Mouse (Mus musculus): ENCODE measurements at regions not wholly inside any gene's neighbourhood (a gene's known extent, or its start where the extent isn't known, plus 50 kb on each side); places are given as distances from the start of the nearest gene placed in this dataset.

- Histone ChIP-seq H3K27me3 (ENCODE audit: control insufficient read depth, insufficient read depth, low read length) (no peaks in the 10 kb centered on the region), H3K36me3 (ENCODE audit: control insufficient read depth, insufficient read depth, low read length) (no peaks in the 10 kb centered on the region), H3K4me1 (ENCODE audit: control insufficient read depth, insufficient read depth, low read length) (no peaks in the 10 kb centered on the region), H3K4me3 (no peak overlapping the region), H3K27ac (no peak overlapping the region), H3K79me2 (replicated peaks; ENCODE audit: control insufficient read depth, insufficient read depth, low read length) (no peaks in the 10 kb centered on the region), H3K9ac (ENCODE audit: low read depth, low read length) (no peak overlapping the region)
- 43% methylated on average over 1 of the region's 1 CpGs for WGBS
- DNase-seq = no peak
- intact Hi-C loops (cut with DNase I) = no loop called here
- TF ChIP-seq POLR2A (IDR thresholded peaks at IDR 0.05; ENCODE audit: insufficient read depth, low read depth, low read length) (no peak), EP300 (IDR thresholded peaks at IDR 0.05; ENCODE audit: insufficient read depth, low read depth, low read length) (no peak), CTCF (IDR thresholded peaks at IDR 0.05) (no peak)
Measured at GRCm38 (mm10) chr3:21218936-21219335, 852.0 kb upstream of the Agtr1b start.

GRCm38 (mm10) chr3:21241184-21241583 lies 835.3 kb upstream of the Tbl1xr1 start:
- no peak overlapping the region for H3K4me3 ChIP-seq
- H3K27ac ChIP-seq = no peak overlapping the region
- 84% methylated on average over 2 of the region's 2 CpGs for WGBS
- H3K79me2 ChIP-seq (replicated peaks; ENCODE audit: control insufficient read depth, insufficient read depth, low read length) = no peaks in the 10 kb centered on the region
- intact Hi-C loops (cut with DNase I) = no loop called here
- TF ChIP-seq POLR2A (IDR thresholded peaks at IDR 0.05; ENCODE audit: insufficient read depth, low read depth, low read length) (no peak), EP300 (IDR thresholded peaks at IDR 0.05; ENCODE audit: insufficient read depth, low read depth, low read length) (no peak), CTCF (IDR thresholded peaks at IDR 0.05) (no peak)
- DNase-seq = no peak
- no peaks in the 10 kb centered on the region for H3K36me3 ChIP-seq (ENCODE audit: control insufficient read depth, insufficient read depth, low read length)
- no peak overlapping the region for H3K9ac ChIP-seq (ENCODE audit: low read depth, low read length)
- no peaks in the 10 kb centered on the region for H3K4me1 ChIP-seq (ENCODE audit: control insufficient read depth, insufficient read depth, low read length)
- no peaks in the 10 kb centered on the region for H3K27me3 ChIP-seq (ENCODE audit: control insufficient read depth, insufficient read depth, low read length)

GRCm38 (mm10) chr3:21256129-21256760 lies 820.2 kb upstream of the Tbl1xr1 start:
- Histone ChIP-seq H3K27me3 (ENCODE audit: control insufficient read depth, insufficient read depth, low read length) (no peaks in the 10 kb centered on the region), H3K9ac (ENCODE audit: low read depth, low read length) (no peak overlapping the region), H3K79me2 (replicated peaks; ENCODE audit: control insufficient read depth, insufficient read depth, low read length) (no peaks in the 10 kb centered on the region), H3K36me3 (ENCODE audit: control insufficient read depth, insufficient read depth, low read length) (no peaks in the 10 kb centered on the region), H3K27ac (no peak overlapping the region), H3K4me3 (no peak overlapping the region), H3K4me1 (ENCODE audit: control insufficient read depth, insufficient read depth, low read length) (no peaks in the 10 kb centered on the region)
- intact Hi-C loops (cut with DNase I) = no loop called here
- WGBS = 100% methylated on average over 1 of the region's 1 CpGs
- TF ChIP-seq POLR2A (IDR thresholded peaks at IDR 0.05; ENCODE audit: insufficient read depth, low read depth, low read length) (no peak), EP300 (IDR thresholded peaks at IDR 0.05; ENCODE audit: insufficient read depth, low read depth, low read length) (no peak), CTCF (IDR thresholded peaks at IDR 0.05) (no peak)
- no peak for DNase-seq

GRCm38 (mm10) chr3:21263317-21263716 lies 813.1 kb upstream of the Tbl1xr1 start:
- intact Hi-C loops (cut with DNase I) = loop anchor here (10.0 kb wide), 1 partner anchor 301 kb away; no protein-coding TSS in a partner anchor
- no peak overlapping the region for H3K4me3 ChIP-seq
- no peaks in the 10 kb centered on the region for H3K79me2 ChIP-seq (replicated peaks; ENCODE audit: control insufficient read depth, insufficient read depth, low read length)
- no peak for TF ChIP-seq POLR2A (IDR thresholded peaks at IDR 0.05; ENCODE audit: insufficient read depth, low read depth, low read length)
- TF ChIP-seq EP300 (IDR thresholded peaks at IDR 0.05; ENCODE audit: insufficient read depth, low read depth, low read length) = 0 out of 2 replicates have a peak, but pooled peaks have one; percentile 22
- no peak for TF ChIP-seq CTCF (IDR thresholded peaks at IDR 0.05)
- DNase-seq = peak in 1 of 2 experiments; percentile 19
- peaks cover 1% of the 10 kb centered on the region; the same call in 1 of the 2 replicates for H3K4me1 ChIP-seq (ENCODE audit: control insufficient read depth, insufficient read depth, low read length)
- H3K27ac ChIP-seq = peak overlapping the region; percentile 10; the same call in 1 of the 2 replicates
- peaks cover 2% of the 10 kb centered on the region; the same call in 1 of the 2 replicates for H3K36me3 ChIP-seq (ENCODE audit: control insufficient read depth, insufficient read depth, low read length)
- WGBS = 52% methylated on average over 2 of the region's 2 CpGs
- H3K27me3 ChIP-seq (ENCODE audit: control insufficient read depth, insufficient read depth, low read length) = no peaks in the 10 kb centered on the region
- no peak overlapping the region for H3K9ac ChIP-seq (ENCODE audit: low read depth, low read length)

GRCm38 (mm10) chr3:21265491-21265890 lies 811.0 kb upstream of the Tbl1xr1 start:
- Histone ChIP-seq H3K36me3 (ENCODE audit: control insufficient read depth, insufficient read depth, low read length) (peaks cover 2% of the 10 kb centered on the region; the same call in 1 of the 2 replicates), H3K27me3 (ENCODE audit: control insufficient read depth, insufficient read depth, low read length) (no peaks in the 10 kb centered on the region), H3K4me1 (ENCODE audit: control insufficient read depth, insufficient read depth, low read length) (peaks cover 1% of the 10 kb centered on the region; the same call in 1 of the 2 replicates), H3K79me2 (replicated peaks; ENCODE audit: control insufficient read depth, insufficient read depth, low read length) (no peaks in the 10 kb centered on the region), H3K9ac (ENCODE audit: low read depth, low read length) (no peak overlapping the region), H3K27ac (no peak overlapping the region), H3K4me3 (no peak overlapping the region)
- intact Hi-C loops (cut with DNase I) = loop anchor here (10.0 kb wide), 1 partner anchor 299 kb away; no protein-coding TSS in a partner anchor
- TF ChIP-seq POLR2A (IDR thresholded peaks at IDR 0.05; ENCODE audit: insufficient read depth, low read depth, low read length) = no peak
- DNase-seq = no peak
- 60% methylated on average over 2 of the region's 2 CpGs for WGBS

GRCm38 (mm10) chr3:21268429-21269129 lies 807.9 kb upstream of the Tbl1xr1 start:
- intact Hi-C loops (cut with DNase I) = loop anchor here (10.0 kb wide), 1 partner anchor 296 kb away; no protein-coding TSS in a partner anchor
- peak; percentile 35 to 60 for DNase-seq
- H3K4me1 ChIP-seq (ENCODE audit: control insufficient read depth, insufficient read depth, low read length) = peaks cover 1% of the 10 kb centered on the region; the same call in 1 of the 2 replicates
- peak overlapping the region; percentile 50 for H3K27ac ChIP-seq
- H3K79me2 ChIP-seq (replicated peaks; ENCODE audit: control insufficient read depth, insufficient read depth, low read length) = no peaks in the 10 kb centered on the region
- no peak overlapping the region for H3K9ac ChIP-seq (ENCODE audit: low read depth, low read length)
- 48% methylated on average over 7 of the region's 7 CpGs for WGBS
- peaks cover 2% of the 10 kb centered on the region; the same call in 1 of the 2 replicates for H3K36me3 ChIP-seq (ENCODE audit: control insufficient read depth, insufficient read depth, low read length)
- H3K27me3 ChIP-seq (ENCODE audit: control insufficient read depth, insufficient read depth, low read length) = no peaks in the 10 kb centered on the region
- no peak overlapping the region for H3K4me3 ChIP-seq
- TF ChIP-seq CTCF (IDR thresholded peaks at IDR 0.05) (no peak), POLR2A (IDR thresholded peaks at IDR 0.05; ENCODE audit: insufficient read depth, low read depth, low read length) (no peak), EP300 (IDR thresholded peaks at IDR 0.05; ENCODE audit: insufficient read depth, low read depth, low read length) (no peak)
